Comparison of ENCODE assay signal across 14 mouse cellular contexts in genomic region chr8:117480516-117480915, GRCm38 (mm10). TPM values are rescaled to one million over a fixed set of nuclear protein-coding genes. Genes with fewer than 3 reads are reported as not detected.
DNase-seq lines count a peak whose midpoint lies in the region; ATAC-seq and TF ChIP-seq lines count a peak whose summit lies in the region.
"Had no signal": no experiment of that assay in that cellular context is flagged by ENCODE, and none has a peak within 500 bp of the region (broad histone marks: within the 10 kb centered on the region; RNA-seq: fewer than 3 reads in every experiment).

No protein-coding gene starts in this region.

- H3K36me3 ChIP-seq in limb, embryonic 14.5 days (ENCODE audit: control insufficient read depth, insufficient read depth, low read length) = no peaks in the 10 kb centered on the region
- H3K36me3 ChIP-seq in intestine, embryonic 16.5 days (ENCODE audit: control insufficient read depth, insufficient read depth, low read length) = no peaks in the 10 kb centered on the region
- no peaks in the 10 kb centered on the region for H3K36me3 ChIP-seq in thymus, adult 2 months (ENCODE audit: control insufficient read depth, insufficient read depth, low read length)
- H3K36me3 ChIP-seq: embryonic facial prominence, embryonic 12.5 days; forebrain, embryonic 12.5 days; midbrain, embryonic 12.5 days had no signal

- intact Hi-C loops in gastrocnemius, postnatal 14 days (cut with DNase I; ENCODE audit: low total_unique reads) = no loop called here

- TF ChIP-seq POLR2A in limb, embryonic 14.5 days (IDR thresholded peaks at IDR 0.05; ENCODE audit: borderline replicate concordance, extremely low read depth, insufficient read depth, insufficient read length) = no peak
- TF ChIP-seq POLR2A in thymus, adult 2 months (IDR thresholded peaks at IDR 0.05; ENCODE audit: control insufficient read depth, extremely low read depth, insufficient read depth, low read length, poor library complexity) = no peak

- no peaks in the 10 kb centered on the region for H3K27me3 ChIP-seq in limb, embryonic 14.5 days (ENCODE audit: control insufficient read depth, insufficient read depth, low read length)
- no peaks in the 10 kb centered on the region; the same call in 1 of the 2 replicates for H3K27me3 ChIP-seq in intestine, embryonic 16.5 days (replicated peaks; ENCODE audit: control insufficient read depth, insufficient read depth, low read length)
- no peaks in the 10 kb centered on the region for H3K27me3 ChIP-seq in thymus, adult 2 months (ENCODE audit: control insufficient read depth, insufficient read depth, low read length)
- H3K27me3 ChIP-seq: embryonic facial prominence, embryonic 12.5 days; forebrain, embryonic 12.5 days; midbrain, embryonic 12.5 days had no signal

- H3K4me3 ChIP-seq in limb, embryonic 14.5 days (replicated peaks; ENCODE audit: low read length) = no peak overlapping the region
- no peak overlapping the region for H3K4me3 ChIP-seq in intestine, embryonic 16.5 days (ENCODE audit: low read length)
- no peak overlapping the region for H3K4me3 ChIP-seq in thymus, adult 2 months (ENCODE audit: control insufficient read depth, insufficient read depth, low read length)
- H3K4me3 ChIP-seq: embryonic facial prominence, embryonic 12.5 days; forebrain, embryonic 12.5 days; gastrocnemius, adult 2 months; midbrain, embryonic 12.5 days had no signal

- WGBS in limb, embryonic 14.5 days = 60% methylated on average over 5 of the region's 5 CpGs
- WGBS in intestine, embryonic 16.5 days = 68% methylated on average over 5 of the region's 5 CpGs
- WGBS in thymus, adult 2 months = 74% methylated on average over 5 of the region's 5 CpGs

- no peaks in the 10 kb centered on the region for H3K4me1 ChIP-seq in limb, embryonic 14.5 days (ENCODE audit: control insufficient read depth, insufficient read depth, low read length)
- H3K4me1 ChIP-seq in intestine, embryonic 16.5 days (ENCODE audit: control insufficient read depth, insufficient read depth, low read length) = no peaks in the 10 kb centered on the region
- peaks cover 3% of the 10 kb centered on the region for H3K4me1 ChIP-seq in thymus, adult 2 months (replicated peaks; ENCODE audit: control insufficient read depth, insufficient read depth, low read length)
- H3K4me1 ChIP-seq: embryonic facial prominence, embryonic 12.5 days; forebrain, embryonic 12.5 days; midbrain, embryonic 12.5 days had no signal

- no peaks in the 10 kb centered on the region for H3K9me3 ChIP-seq in limb, embryonic 14.5 days (ENCODE audit: control insufficient read depth, low read length)
- no peaks in the 10 kb centered on the region for H3K9me3 ChIP-seq in intestine, embryonic 16.5 days (ENCODE audit: control insufficient read depth, low read length)
- H3K9me3 ChIP-seq: embryonic facial prominence, embryonic 12.5 days; forebrain, embryonic 12.5 days; midbrain, embryonic 12.5 days had no signal

- ATAC-seq in limb, embryonic 14.5 days (ENCODE audit: low FRiP score, low read depth) = 0 out of 2 replicates have a peak, but pooled peaks have one; percentile 31
- no peak for ATAC-seq in intestine, embryonic 16.5 days

- no peak overlapping the region for H3K4me2 ChIP-seq in limb, embryonic 14.5 days (replicated peaks; ENCODE audit: low read depth, low read length, severe bottlenecking)
- H3K4me2 ChIP-seq in intestine, embryonic 16.5 days (ENCODE audit: low read depth, low read length) = no peak overlapping the region
- H3K4me2 ChIP-seq: embryonic facial prominence, embryonic 12.5 days; forebrain, embryonic 12.5 days; heart, embryonic 11.5 days; midbrain, embryonic 12.5 days had no signal

- no peak overlapping the region for H3K9ac ChIP-seq in limb, embryonic 14.5 days (ENCODE audit: low read depth, low read length, severe bottlenecking)
- H3K9ac ChIP-seq in intestine, embryonic 16.5 days (ENCODE audit: low read depth, low read length) = no peak overlapping the region
- H3K9ac ChIP-seq: embryonic facial prominence, embryonic 12.5 days; forebrain, embryonic 12.5 days; midbrain, embryonic 12.5 days had no signal

- peak; percentile 22 for DNase-seq in gastrocnemius, adult 18-20 months (ENCODE audit: low spot score)
- no peak for DNase-seq in gastrocnemius, postnatal 14 days
- peak; percentile 65 for DNase-seq in thymus, postnatal 0 days (ENCODE audit: low spot score)
- DNase-seq in thymus, postnatal 25 days = no peak
- DNase-seq in limb, embryonic 14.5 days (ENCODE audit: low spot score) = no peak
- no peak for DNase-seq in urinary bladder, adult 2 months (ENCODE audit: low spot score)
- no peak for DNase-seq in thymus, adult 2 months
- DNase-seq: cerebellum, adult 2 months; gastrocnemius, adult 2 months had no signal

- H3K27ac ChIP-seq in limb, embryonic 14.5 days (replicated peaks; ENCODE audit: low read depth, low read length) = no peak overlapping the region
- H3K27ac ChIP-seq in intestine, embryonic 16.5 days (ENCODE audit: low read length) = no peak overlapping the region
- no peak overlapping the region for H3K27ac ChIP-seq in thymus, adult 2 months (ENCODE audit: control insufficient read depth, insufficient read depth, low read length)
- H3K27ac ChIP-seq: embryonic facial prominence, embryonic 12.5 days; forebrain, embryonic 12.5 days; gastrocnemius, adult 2 months; midbrain, embryonic 12.5 days had no signal

- TF ChIP-seq CTCF in thymus, adult 2 months (IDR thresholded peaks at IDR 0.05; ENCODE audit: borderline replicate concordance, control insufficient read depth, extremely low read depth, insufficient read depth, low read length, poor library complexity) = no peak

RNA-seq across cellular contexts. Expression of gene Plcg2, which starts 17.6 kb away (rescaled TPM):
- under 1 TPM; 0.53 to 0.93 TPM for total RNA-seq in gastrocnemius, adult 18-20 months (2021)
- 1 to 10 TPM in 1 of 2 experiments, under 1 TPM in 1; 0.84 to 1.2 TPM for total RNA-seq in gastrocnemius, postnatal 14 days (2021)
- 7.8 and 8.4 TPM in 2 replicates for polyA plus RNA-seq in thymus, postnatal 0 days (2015; fragmentation: Nextera tagmentation; extraction: Ambion mirVana)
- polyA plus RNA-seq in limb, embryonic 14.5 days (2012; rRNA removed) = 3.6 and 3.8 TPM in 2 replicates
- 3.2 and 5.6 TPM in 2 replicates for polyA plus RNA-seq in limb, embryonic 14.5 days (2014; fragmentation: Nextera tagmentation; extraction: Ambion mirVana)
- 3.6 and 3.7 TPM in 2 replicates for polyA plus RNA-seq in intestine, embryonic 16.5 days (2015; fragmentation: Nextera tagmentation; extraction: Ambion mirVana)
- 7.2 and 9.6 TPM in 2 replicates for polyA plus RNA-seq in urinary bladder, adult 2 months (2012; rRNA removed)
- polyA plus RNA-seq in thymus, adult 2 months (2012; rRNA removed) = 9.0 and 10.7 TPM in 2 replicates

Comparison
In these comparisons a context has a peak if more than half of its experiments do, and no peak if none do; other contexts are left out.
1. DNase-seq: peak in gastrocnemius, adult 18-20 months (single experiment) and thymus, postnatal 0 days (single experiment); none in gastrocnemius, postnatal 14 days (single experiment), thymus, postnatal 25 days (single experiment), limb, embryonic 14.5 days (single experiment), urinary bladder, adult 2 months (single experiment) and thymus, adult 2 months (single experiment).